Mouse (Mus musculus) E14TG2a.4 (cell line): ENCODE data around the gene Rpp21.

Experiments
- CTCF ChIP-seq: conservative IDR thresholded peaks from 2 replicates; pipeline ENCODE4 v1.5.1; 2014; ENCODE audit warnings: low read length
- POU5F1 ChIP-seq: IDR thresholded peaks from 2 replicates; pipeline ENCODE4 v1.6.1; 2014; ENCODE audit warnings: low read length, borderline replicate concordance

DNA sequence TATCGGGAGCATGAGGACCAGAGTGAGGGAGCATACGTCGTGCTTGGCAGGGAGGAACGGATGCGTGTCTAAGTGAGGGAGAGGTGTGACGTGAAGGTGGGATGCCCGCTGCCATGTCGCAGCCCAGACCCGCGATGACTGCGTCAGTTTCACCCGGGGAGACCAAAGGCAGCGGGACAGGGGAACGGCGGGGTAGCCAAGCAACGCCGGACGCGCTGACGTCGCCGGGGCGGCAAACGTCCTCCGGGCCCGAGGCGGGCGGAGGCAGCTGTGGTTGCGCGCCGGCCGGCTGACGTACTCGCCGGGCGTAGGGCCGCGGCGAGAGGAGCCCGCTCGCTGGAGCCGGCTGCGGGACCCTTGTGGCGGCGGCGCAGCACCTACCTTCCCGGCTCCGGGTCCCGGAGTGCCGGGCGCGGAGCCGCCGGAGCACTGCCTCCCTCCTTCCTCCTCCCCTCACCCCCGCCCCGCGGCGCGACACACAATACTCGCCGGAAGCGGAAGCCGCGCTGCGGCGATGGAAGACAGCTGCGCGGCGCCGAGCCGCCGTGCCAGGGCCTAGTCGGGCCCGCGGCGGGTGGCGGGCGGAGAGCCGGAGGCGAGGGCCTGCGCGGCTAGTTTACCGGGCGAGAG is 13.2 kb upstream of the Rpp21 start:
- TF ChIP-seq POU5F1 (no peak), CTCF (no peak)
